Mouse (Mus musculus): Measurements from ENCODE around the gene Trabd. TPM values are rescaled to one million over a fixed set of nuclear protein-coding genes. Genes with fewer than 3 reads are reported as not detected.

Gene Trabd
- 59.2 and 61.2 TPM in 2 replicates for total RNA-seq (2014; rRNA removed; ENCODE audit: low replicate concordance)
- polyA plus RNA-seq (2015; fragmentation: Nextera tagmentation; extraction: Ambion mirVana): 46.6 and 46.7 TPM in 2 replicates

DNA sequence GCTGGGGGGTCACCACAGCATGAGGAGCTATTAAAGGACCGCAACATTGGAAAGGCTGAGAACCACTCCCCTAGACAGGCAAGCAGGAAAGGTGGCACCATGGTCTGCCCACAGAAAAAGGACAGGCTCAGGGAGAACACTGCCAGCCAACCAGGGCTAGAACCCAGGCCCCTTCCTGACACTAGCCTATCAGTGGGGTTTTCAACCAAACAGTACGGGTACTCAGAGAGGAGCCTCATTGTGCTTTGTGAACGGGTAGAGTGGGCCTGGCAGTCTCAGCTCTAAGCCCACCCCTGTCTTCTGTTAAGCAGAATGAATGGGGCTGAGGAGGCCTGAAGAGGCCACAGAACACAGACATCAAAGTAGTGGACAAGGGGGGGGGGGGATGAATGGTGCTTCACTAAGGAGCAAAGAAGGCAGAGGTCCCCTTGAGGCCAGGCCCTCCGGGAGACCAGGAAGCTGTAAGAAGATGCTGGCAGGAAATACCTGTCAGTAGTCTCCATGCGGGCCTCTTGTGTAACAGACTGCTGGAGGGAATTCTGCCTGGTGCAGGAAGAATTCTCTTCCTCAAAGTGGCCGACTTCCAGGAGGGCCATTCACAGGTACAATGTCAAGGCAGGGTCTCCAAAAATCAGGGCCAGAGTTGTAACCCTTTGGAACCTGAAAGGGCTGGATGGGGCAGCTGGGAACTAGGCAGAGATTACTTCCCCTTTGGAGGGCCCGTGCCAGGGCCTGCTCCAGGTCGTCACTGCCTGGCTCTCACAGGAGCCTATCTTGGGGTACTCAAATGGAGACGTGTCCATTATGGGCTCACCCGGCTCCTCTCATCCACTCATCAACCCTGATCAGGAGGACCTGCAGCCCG, at the start of gene Trabd:
Trabd (plus strand) TSS at position 512 of the 865 bp plus-strand sequence.
- peaks cover 48% of the 10 kb centered on the region for H3K4me1 ChIP-seq (ENCODE audit: control insufficient read depth, insufficient read depth)
- no peaks in the 10 kb centered on the region for H3K9me3 ChIP-seq (replicated peaks; ENCODE audit: control insufficient read depth, low read length)
- H3K27me3 ChIP-seq (ENCODE audit: control insufficient read depth, insufficient read depth, low read length): no peaks in the 10 kb centered on the region
- WGBS: 9% methylated on average over 11 of the region's 11 CpGs
- no peaks in the 10 kb centered on the region; the same call in 1 of the 2 replicates for H3K36me3 ChIP-seq (replicated peaks; ENCODE audit: control insufficient read depth, insufficient read depth, low read length)
- H3K4me2 ChIP-seq (ENCODE audit: low read depth, low read length): peak within 1 kb of the TSS; percentile 96
- H3K9ac ChIP-seq (replicated peaks; ENCODE audit: low read depth, low read length): peak within 1 kb of the TSS; percentile 86
- peak; percentile 26 for DNase-seq (ENCODE audit: low spot score)
- H3K4me3 ChIP-seq (ENCODE audit: low read depth, low read length): peak within 1 kb of the TSS; percentile 88
- TF ChIP-seq CTCF (IDR thresholded peaks at IDR 0.05; ENCODE audit: low read depth) (no peak), EP300 (IDR thresholded peaks at IDR 0.05; ENCODE audit: low read depth) (0 out of 2 replicates have a peak, but pooled peaks have one; percentile 16)
- peak within 1 kb of the TSS; percentile 96 for H3K27ac ChIP-seq (ENCODE audit: low read depth)
- ATAC-seq (ENCODE audit: insufficient read depth, low read depth): peak; percentile 7; the same call in 1 of the 2 replicates

DNA sequence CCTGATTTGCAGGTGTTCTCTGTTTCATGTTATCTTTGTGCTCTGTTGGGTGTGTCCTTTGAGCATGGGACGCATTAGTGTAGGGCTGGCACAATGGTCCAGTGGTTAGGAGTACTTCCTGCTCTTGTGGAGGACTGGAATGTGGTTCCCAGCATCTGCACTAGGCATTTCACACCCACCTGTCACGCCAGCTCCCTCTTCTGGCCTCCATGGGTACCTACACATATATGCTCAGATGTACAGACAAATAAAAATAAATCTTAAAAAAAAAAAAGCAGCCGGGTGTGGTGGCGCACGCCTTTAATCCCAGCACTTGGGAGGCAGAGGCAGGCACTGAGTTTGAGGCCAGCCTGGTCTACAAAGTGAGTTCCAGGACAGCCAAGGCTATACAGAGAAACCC, 30.5 kb upstream of the Trabd start:
- WGBS: 80% methylated on average over 5 of the region's 5 CpGs

DNA sequence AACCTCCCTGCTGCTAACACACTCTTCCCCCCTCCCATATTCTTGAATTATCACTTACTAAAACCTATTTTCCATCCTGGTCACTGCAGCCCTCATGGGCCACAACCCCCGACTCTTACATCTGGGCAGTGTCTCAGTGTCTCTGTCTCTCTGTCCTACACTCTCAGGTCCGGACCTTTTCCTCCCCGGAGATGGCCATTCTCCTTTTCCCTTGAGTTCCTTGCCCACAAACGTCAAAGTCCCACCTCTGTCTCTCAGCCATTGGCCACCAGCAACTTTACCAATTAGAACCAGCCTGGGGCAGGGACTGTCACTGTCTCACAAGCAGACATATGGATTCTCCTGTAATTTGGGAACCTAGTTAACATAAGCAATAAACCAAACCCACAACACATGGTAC, 28.6 kb upstream of the Trabd start:
- TF ChIP-seq CTCF (IDR thresholded peaks at IDR 0.05; ENCODE audit: low read depth): no peak
- no peak for TF ChIP-seq EP300 (IDR thresholded peaks at IDR 0.05; ENCODE audit: low read depth)
- 68% methylated on average over 4 of the region's 4 CpGs for WGBS
- DNase-seq (ENCODE audit: low spot score): no peak

More for the DNA sequence above, 30.5 kb upstream of the Trabd start:
- Histone ChIP-seq H3K4me3 (ENCODE audit: low read depth, low read length) (no peak overlapping the region), H3K9ac (replicated peaks; ENCODE audit: low read depth, low read length) (no peak overlapping the region), H3K27ac (ENCODE audit: low read depth) (no peak overlapping the region), H3K9me3 (replicated peaks; ENCODE audit: control insufficient read depth, low read length) (peaks cover 7% of the 10 kb centered on the region; the same call in 1 of the 2 replicates), H3K4me1 (ENCODE audit: control insufficient read depth, insufficient read depth) (no peaks in the 10 kb centered on the region), H3K36me3 (replicated peaks; ENCODE audit: control insufficient read depth, insufficient read depth, low read length) (peaks cover 10% of the 10 kb centered on the region), H3K27me3 (ENCODE audit: control insufficient read depth, insufficient read depth, low read length) (no peaks in the 10 kb centered on the region), H3K4me2 (ENCODE audit: low read depth, low read length) (no peak overlapping the region)
- TF ChIP-seq CTCF (IDR thresholded peaks at IDR 0.05; ENCODE audit: low read depth) (no peak), EP300 (IDR thresholded peaks at IDR 0.05; ENCODE audit: low read depth) (no peak)
- ATAC-seq (ENCODE audit: insufficient read depth, low read depth) (no peak), DNase-seq (ENCODE audit: low spot score) (no peak)

DNA sequence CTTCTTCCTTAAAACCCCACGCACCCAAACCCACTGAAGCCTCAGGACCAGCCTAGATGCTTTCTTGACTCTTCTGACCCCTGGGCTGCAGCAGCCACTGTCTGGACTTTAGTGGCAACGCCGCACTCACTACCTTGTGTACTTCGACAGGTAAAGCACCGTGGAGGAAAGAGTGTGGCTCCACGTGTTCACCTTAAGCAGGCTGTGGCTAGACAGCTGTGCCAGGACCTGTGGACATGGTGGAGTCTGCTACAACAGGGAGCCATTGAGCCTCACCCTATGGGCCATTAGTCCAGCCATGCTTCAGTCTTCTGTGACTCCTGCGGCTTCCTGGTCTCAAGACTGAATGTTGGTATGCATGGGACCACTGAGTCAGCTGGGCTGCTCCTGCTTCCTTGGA, 20.3 kb upstream of the Trabd start:
- ATAC-seq (ENCODE audit: insufficient read depth, low read depth) (no peak), DNase-seq (ENCODE audit: low spot score) (no peak)
- peaks cover 8% of the 10 kb centered on the region for H3K27me3 ChIP-seq (ENCODE audit: control insufficient read depth, insufficient read depth, low read length)
- H3K4me2 ChIP-seq (ENCODE audit: low read depth, low read length): no peak overlapping the region
- H3K9me3 ChIP-seq (replicated peaks; ENCODE audit: control insufficient read depth, low read length): no peaks in the 10 kb centered on the region
- WGBS: 87% methylated on average over 7 of the region's 7 CpGs
- H3K27ac ChIP-seq (ENCODE audit: low read depth): no peak overlapping the region
- no peaks in the 10 kb centered on the region for H3K4me1 ChIP-seq (ENCODE audit: control insufficient read depth, insufficient read depth)
- H3K9ac ChIP-seq (replicated peaks; ENCODE audit: low read depth, low read length): no peak overlapping the region
- TF ChIP-seq EP300 (IDR thresholded peaks at IDR 0.05; ENCODE audit: low read depth) (no peak), CTCF (IDR thresholded peaks at IDR 0.05; ENCODE audit: low read depth) (no peak)
- peaks cover 37% of the 10 kb centered on the region for H3K36me3 ChIP-seq (replicated peaks; ENCODE audit: control insufficient read depth, insufficient read depth, low read length)
- H3K4me3 ChIP-seq (ENCODE audit: low read depth, low read length): no peak overlapping the region

More for the DNA sequence above, 28.6 kb upstream of the Trabd start:
- no peak overlapping the region for H3K27ac ChIP-seq (ENCODE audit: low read depth)
- H3K4me2 ChIP-seq (ENCODE audit: low read depth, low read length): no peak overlapping the region
- H3K9me3 ChIP-seq (replicated peaks; ENCODE audit: control insufficient read depth, low read length): peaks cover 7% of the 10 kb centered on the region; the same call in 1 of the 2 replicates
- H3K9ac ChIP-seq (replicated peaks; ENCODE audit: low read depth, low read length): no peak overlapping the region
- H3K4me1 ChIP-seq (ENCODE audit: control insufficient read depth, insufficient read depth): no peaks in the 10 kb centered on the region
- ATAC-seq (ENCODE audit: insufficient read depth, low read depth): no peak
- peaks cover 17% of the 10 kb centered on the region for H3K36me3 ChIP-seq (replicated peaks; ENCODE audit: control insufficient read depth, insufficient read depth, low read length)
- H3K27me3 ChIP-seq (ENCODE audit: control insufficient read depth, insufficient read depth, low read length): no peaks in the 10 kb centered on the region
- no peak overlapping the region for H3K4me3 ChIP-seq (ENCODE audit: low read depth, low read length)

DNA sequence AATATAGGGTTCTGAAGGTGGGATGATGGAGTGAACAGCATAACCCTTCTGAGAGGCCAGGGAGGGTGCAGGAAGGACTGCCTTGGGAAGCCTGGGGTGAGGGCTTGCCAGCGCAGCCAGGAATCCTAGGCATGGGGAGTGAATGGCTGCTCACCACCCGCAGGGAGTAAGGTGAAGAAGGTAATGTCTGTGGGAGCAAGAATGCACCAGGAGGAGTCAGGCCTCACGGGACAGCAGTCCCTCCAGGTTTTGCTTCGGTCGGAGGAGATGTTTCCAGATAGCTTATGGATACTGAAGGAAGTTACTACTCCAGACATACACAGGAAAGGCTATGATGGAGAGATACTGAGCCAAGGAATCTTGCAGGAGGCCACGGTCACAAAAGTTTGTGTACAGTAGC, 16.2 kb upstream of the Trabd start:
- Histone ChIP-seq H3K4me1 (ENCODE audit: control insufficient read depth, insufficient read depth) (peaks cover 4% of the 10 kb centered on the region; the same call in 1 of the 2 replicates), H3K27me3 (ENCODE audit: control insufficient read depth, insufficient read depth, low read length) (peaks cover 27% of the 10 kb centered on the region), H3K27ac (ENCODE audit: low read depth) (no peak overlapping the region), H3K4me3 (ENCODE audit: low read depth, low read length) (peak overlapping the region; percentile 68; the same call in 1 of the 2 replicates), H3K4me2 (ENCODE audit: low read depth, low read length) (peak overlapping the region; percentile 99), H3K9me3 (replicated peaks; ENCODE audit: control insufficient read depth, low read length) (no peaks in the 10 kb centered on the region), H3K9ac (replicated peaks; ENCODE audit: low read depth, low read length) (peak overlapping the region; percentile 66; the same call in 1 of the 2 replicates), H3K36me3 (replicated peaks; ENCODE audit: control insufficient read depth, insufficient read depth, low read length) (peaks cover 14% of the 10 kb centered on the region)
- 27% methylated on average over 6 of the region's 6 CpGs for WGBS
- no peak for ATAC-seq (ENCODE audit: insufficient read depth, low read depth)
- no peak for DNase-seq (ENCODE audit: low spot score)
- TF ChIP-seq CTCF (IDR thresholded peaks at IDR 0.05; ENCODE audit: low read depth): no peak

Data from heart, postnatal 0 days (tissue).